Mouse (Mus musculus) CD4-positive helper T cell, adult 2 months (primary cell): ENCODE measurements around the gene Fmnl1.

Source experiments
- DNase-seq: peaks from one replicate; pipeline ENCODE4 v3.0.0-alpha.2; 2012; ENCODE audit warnings: low read depth, missing footprints, low spot score

Gene Fmnl1

GRCm38 (mm10) chr11:103160738-103161137, 10.2 kb upstream of the Fmnl1 start:
- DNase-seq, result no peak

DNA sequence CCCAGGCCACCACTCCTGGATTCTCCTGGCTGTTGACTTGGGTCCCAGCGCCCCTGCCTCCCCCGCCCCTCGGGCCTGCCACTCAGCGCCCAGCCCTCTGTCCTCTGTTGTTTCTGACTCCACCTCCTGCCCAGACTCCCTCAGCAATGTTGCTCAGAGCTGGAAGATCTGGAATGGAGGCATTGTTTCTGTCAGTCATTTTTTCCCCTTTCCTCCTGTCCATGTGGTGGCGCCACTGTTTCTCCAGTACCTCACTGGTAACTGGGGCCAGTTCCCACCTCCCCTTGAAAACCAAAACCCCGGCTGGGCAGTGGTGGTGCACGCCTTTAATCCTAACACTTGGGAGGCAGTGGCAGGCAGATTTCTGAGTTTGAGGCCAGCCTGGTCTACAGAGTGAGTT, 9.5 kb upstream of the Fmnl1 start:
- DNase-seq, result no peak

DNA sequence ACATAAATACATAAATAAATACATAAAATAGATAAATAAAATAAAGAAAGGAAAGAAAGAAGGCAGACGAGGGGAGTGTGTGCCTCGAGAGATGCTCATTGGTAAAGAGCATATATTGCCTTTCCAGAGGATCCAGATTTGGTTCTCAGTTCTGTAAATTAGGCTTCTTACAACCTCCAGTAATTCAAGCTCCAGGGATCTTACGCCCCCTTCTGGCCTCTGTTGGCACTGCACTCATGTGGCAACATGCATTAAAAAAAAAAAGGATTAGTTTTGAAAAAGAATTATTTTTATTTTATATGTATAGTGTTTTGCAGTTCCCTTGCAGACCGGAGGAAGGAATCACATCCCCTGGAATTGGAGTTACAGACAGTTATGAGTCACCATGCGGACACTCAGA, 8.8 kb upstream of the Fmnl1 start:
- peak; percentile 57 for DNase-seq

GRCm38 (mm10) chr11:103164391-103164790, 6.5 kb upstream of the Fmnl1 start:
- no peak for DNase-seq

- peak; percentile 82 for DNase-seq
Measured at GRCm38 (mm10) chr11:103168690-103169390, 2.1 kb upstream of the Fmnl1 start.

GRCm38 (mm10) chr11:103169664-103170063, 1.2 kb upstream of the Fmnl1 start:
- DNase-seq, result no peak

DNA sequence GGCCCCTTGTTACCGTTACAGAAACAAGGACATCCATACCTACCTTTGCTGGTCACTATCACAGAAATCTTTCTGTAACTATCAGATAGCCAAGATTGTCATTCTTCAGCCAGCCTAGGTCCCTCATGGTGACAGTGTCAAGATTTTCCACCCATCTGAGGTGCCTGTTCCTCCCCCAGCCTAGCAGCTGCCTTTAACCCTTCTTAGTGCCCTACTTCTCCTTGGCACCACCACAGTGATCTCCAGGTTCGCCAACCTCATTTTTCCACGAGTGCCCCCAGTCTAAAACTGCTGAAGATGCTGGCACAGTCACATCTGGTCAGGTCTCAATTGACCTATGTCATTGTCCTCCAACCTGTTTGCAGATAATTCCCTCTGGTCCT, 805 bp upstream of the Fmnl1 start:
- peak; percentile 46 for DNase-seq

GRCm38 (mm10) chr11:103171286-103171620, 346 bp downstream of the Fmnl1 start:
- DNase-seq, result no peak

DNA sequence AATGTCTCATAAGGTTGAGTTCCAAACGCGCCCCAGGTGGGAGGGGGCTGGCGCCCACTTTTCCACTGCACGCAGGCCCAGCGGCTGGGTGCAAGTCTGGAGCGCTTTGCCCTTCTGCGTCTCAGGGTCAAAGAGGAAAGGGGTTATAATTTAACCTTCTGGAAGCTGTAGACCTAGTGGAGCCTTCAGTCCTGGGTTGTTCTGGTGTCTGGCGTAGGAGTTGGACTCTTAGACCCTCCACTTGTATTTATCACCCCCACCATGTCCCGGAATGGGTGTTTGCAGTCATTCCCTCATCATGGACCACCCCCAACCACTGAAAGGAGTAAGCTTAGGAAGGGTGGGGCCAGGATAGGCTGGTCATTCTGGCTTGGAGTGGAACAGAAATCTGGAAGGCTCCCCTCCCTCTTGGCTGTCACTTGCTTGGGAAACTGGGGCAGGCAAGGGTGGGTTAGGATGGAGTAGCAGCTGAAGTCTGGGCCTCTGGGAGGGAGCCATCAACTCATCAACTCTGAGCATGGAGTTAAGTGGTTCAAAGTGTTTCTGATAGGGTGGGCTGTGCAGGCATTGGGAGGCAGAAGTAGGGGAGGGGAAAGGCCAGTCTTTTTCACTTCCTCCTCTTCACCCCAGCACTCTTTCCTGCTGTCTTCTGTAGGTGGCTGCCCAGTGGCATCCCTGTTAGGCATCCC, 940 bp downstream of the Fmnl1 start:
- DNase-seq, result peak; percentile 28

DNA sequence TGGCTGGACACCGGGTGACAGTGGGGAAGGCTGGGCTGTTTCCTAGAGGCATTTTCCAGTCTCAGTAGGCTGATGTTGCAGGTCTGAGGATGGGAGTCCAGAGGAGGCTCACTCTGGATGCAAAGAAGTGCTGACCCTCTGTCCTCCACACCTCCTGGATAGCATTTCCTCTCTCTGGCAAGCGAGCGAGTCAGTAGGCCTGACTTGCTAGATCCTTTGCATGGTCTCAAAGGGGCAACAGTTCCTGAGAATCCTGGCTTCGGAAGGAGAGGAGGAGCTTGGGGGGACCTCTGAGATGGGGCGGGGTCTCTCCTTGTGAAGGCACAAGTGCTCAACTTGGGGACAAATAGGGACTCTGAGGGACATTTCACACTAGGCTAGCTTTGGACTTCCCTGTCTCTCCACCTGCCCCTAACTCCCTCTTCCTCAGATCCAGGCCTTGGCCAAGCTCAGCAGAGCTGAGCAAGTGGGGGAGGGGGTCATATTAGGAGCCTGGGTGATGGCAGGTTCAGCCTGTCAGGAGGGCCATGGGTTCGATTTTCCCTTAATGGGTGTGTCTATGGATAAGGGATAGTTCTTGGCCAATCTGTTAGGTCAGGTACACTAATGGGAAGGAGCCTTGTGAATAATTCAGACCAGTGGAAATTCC, 1.6 kb downstream of the Fmnl1 start:
- no peak for DNase-seq

GRCm38 (mm10) chr11:103173041-103173770, 2.3 kb downstream of the Fmnl1 start:
- no peak for DNase-seq

DNA sequence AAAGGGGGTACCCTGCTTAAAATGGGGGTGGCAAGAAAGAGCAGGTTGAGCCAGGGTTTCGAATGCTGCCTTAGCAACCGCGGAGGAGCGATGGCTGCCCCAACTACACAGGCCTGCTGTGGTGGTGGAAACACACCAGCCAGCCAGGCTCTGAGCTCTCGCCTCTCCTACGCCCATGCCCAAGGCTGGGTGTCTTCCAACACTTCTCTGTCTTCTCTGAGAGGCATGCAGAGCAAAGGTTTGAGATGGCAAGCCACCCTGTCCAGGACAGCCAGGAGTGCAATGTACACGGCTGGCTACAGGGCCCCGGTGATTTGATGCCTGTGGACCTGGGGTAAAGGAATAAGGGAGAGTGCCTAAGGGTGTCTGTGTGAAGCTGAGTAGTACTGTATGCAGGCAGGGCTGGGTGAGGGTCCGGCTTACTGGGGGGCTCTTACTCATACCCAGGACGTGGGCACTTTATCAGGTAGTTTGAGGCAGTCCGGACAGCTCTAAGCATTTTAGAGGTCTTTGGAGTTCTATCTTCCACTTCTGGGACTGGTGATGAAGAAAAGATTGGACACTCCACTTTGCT, 3.0 kb downstream of the Fmnl1 start:
- peak; percentile 52 for DNase-seq

GRCm38 (mm10) chr11:103174411-103174832, 3.5 kb downstream of the Fmnl1 start:
- DNase-seq, result peak; percentile 49

- peak; percentile 98 for DNase-seq
Measured at GRCm38 (mm10) chr11:103174891-103175391, 4.0 kb downstream of the Fmnl1 start.

GRCm38 (mm10) chr11:103175688-103176442, 5.0 kb downstream of the Fmnl1 start:
- peak; percentile 43 for DNase-seq

DNA sequence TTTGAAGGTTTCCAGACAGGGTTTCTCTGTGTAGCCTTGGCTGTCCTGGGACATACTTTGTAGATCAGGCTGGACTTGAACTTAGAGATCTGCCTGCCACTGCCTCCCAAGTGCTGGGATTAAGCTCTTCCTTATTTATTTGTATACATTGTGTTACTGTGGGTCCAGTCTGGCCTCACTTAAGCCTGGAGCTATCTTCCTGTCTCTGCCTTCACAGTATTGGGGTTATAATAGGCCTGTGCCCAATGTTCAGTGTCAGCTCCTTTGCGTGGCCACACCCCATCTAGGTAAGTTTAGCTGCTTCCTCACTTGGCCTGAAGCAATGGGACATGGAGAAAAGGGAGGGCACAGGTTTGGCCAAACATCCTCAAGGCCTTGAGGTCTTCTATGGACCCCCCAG, 5.6 kb downstream of the Fmnl1 start:
- DNase-seq, result no peak

GRCm38 (mm10) chr11:103177216-103177615, 6.3 kb downstream of the Fmnl1 start:
- no peak for DNase-seq

GRCm38 (mm10) chr11:103177815-103178485, 7.0 kb downstream of the Fmnl1 start:
- DNase-seq, result peak; percentile 67

DNA sequence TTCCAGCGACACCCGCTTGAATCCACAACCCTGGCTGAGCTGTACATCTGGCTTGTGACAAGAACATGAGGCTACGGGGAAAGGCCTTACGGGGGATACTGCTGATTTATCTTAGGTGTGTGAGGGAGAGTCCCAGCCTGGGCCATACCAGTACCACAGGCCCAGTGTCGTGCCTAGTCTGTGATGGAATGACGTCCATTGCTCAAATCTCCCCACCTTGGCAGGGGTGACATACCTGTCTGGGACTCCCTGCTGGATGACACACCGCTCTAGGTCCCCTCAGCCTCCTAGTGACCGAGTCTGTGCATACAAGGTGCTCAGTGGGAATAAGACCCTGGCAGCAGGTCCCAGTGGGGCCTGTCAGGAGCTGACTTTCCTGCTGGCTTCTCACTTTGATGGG, 7.8 kb downstream of the Fmnl1 start:
- DNase-seq, result no peak

GRCm38 (mm10) chr11:103180426-103180825, 9.5 kb downstream of the Fmnl1 start:
- DNase-seq, result no peak
